Mouse (Mus musculus) R1 (cell line): Measurements from ENCODE around the gene Baz1b.
A peak's percentile ranks its signal among the peaks of the same experiment; 100 is the strongest.

Experiments
- DNase-seq: peaks from one replicate; pipeline ENCODE4 v3.0.0-alpha.2; 2018; ENCODE audit warnings: low read depth, low spot score

The Baz1b gene

DNA sequence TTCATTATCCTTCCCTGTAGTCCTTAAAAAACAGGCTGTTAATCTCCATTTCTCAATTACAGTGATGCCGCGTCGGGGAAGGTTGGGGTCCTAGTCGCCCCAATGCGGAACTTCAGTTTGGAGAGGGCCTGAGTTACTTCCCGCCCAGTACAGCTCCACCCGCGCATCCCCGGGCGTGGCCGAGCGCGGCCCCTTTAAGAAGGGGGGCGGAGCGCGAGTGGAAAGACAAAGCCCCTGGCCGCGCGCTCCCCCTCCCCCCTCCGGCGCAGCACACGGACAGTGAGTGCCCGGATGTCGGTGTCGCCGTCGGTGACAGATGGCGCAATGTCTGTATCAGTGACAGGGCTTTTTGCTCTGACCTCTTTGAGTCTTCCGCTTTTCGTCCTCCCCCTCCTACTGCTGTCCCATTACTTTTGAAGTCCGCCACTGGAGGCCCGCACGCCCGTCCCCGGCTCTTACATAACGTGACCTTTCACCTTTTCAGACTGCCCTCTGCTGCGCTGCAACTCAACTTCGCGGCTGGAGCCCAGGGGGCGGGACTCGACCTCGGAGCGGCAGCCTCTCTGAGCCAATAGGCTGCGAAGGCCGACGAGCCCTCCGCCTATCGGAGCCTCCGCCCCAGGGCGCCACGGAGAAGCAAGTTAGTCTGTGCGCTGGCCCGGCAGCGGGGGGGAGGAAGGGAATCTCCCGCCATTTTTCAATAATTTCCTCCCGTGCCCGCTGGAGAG lies at the start of gene Baz1b:
Baz1b (plus strand) TSS at position 644 of the 728 bp plus-strand sequence.
- DNase-seq = peak; percentile 98

DNA sequence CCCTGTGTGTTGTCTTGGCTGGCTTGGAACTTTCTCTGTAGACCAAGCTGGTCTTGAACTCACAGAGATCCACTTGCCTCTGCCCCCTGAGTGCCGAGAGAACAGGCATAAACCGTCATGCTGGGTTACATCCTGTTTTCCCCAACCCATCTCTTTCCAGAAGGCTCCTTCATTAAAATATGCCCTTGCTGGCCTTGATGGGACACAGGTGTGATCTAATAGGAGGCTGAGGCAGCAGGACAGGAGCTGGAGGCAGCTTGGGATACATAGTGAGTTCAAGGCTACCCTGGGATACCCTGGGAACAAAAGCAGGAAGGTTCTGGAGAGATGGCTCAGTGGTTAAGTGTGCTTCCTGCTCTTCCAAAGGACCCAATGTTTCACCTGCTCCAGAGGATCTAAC lies 47.2 kb upstream of the Baz1b start:
- no peak for DNase-seq

DNA sequence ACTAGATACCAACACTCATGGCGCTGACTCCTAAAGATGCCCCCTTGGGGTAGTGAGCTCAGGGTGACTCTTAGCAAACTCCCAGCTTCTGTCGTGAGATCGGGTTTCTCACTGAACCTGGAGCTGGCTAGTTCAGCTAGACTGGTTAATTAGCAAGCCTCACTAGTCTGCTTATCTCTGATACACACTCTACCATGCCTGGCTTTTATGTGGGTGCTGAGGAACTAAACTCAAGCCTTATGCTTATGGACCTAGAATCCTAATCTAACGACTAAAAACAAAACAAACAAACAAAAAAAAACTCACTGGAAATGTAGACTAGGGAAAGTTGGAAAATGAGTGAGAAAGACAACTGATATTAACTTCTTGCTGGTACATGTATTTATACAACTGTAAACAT lies 42.6 kb upstream of the Baz1b start:
- DNase-seq = no peak

DNA sequence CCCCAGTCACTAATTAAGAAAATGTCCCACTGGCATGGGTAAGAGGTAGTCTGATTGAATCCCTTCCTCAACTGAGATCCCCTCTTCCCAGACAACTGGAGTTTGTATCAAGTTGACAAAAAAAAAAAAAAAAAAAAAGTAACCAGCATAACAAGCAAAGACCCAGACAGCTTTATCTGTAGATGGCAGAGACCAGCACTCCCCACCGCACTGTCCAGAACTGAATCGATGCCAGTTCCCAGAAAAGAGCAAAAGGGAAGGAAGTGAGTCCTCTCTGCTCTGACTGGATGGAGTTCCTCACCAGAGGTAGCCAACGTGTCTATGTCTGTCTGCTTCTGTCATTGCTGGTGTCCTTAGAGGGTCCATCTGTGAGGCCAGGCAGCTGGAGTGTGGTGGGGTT lies 41.5 kb upstream of the Baz1b start:
- no peak for DNase-seq

DNA sequence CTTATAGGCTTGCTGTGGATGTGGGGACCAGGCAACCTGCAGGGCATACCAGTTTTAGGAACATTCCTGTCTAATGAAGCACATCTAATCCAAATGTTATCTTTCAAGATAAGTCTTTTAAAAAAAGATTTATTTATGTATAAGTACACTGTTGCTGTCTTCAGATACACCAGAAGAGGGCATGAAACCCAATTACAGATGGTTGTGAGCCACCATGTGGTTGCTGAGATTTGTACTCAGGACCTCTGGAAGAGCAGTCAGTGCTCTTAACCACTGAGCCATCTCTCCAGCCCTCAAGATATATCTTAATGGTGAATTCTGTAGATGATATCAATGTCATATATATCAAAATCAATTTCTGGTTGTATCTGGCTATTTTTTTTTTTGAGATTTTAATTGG lies 41.1 kb upstream of the Baz1b start:
- DNase-seq = no peak

DNA sequence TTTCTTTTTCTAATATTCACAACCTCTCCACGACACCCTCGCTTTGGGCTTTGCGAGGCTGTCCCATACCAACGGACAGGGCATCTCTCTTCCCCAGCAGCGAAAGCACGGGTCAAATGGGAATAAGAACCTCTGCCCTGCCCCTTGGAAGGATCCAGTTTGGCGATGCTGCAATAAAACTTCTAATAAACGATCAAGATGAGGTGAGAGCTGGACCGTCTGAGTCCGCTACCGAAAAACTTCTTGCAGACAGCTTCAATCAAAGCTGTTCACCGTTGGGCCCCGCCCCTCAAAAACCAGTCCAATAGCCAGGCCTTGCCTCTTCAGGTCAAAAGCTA lies 38.4 kb upstream of the Baz1b start:
- DNase-seq = no peak

DNA sequence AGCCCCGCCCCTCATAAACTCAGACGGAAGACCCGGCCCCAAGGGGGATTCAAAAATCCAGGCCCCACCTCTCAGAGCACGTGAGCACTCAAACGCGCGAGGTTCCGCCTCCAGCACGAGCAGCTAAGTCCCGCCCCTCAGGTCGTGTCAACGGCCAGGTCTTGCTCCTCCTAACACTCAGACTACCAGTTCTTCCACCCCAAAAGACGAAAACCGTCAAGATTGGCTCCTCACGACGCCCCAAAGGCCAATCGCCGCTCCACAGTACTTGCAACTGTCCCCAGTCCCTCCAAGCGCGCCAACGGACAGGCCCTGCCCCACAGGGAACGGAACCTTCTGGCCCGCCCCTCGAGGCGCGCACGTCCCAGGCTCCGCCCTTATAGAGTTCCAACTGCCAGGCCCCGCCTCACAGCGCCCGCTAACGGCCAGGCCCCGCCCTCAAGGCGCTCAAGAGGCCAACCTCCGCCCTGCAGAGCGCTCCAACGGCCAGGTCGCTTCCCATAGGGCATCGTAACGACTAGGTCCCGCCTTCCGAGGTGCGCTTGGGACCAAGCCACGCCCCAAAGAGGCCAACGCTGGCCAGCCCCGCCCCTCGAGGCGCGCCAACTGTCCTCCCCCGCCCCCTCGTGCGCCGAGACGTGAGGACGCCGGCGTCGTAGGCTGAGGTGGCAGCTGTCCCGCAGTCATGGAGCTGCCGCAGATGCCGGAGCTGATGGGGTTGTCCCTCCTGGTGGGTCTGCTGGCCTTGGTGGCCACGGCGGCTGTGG lies 37.8 kb upstream of the Baz1b start, which contains the start of gene Tbl2:
Tbl2 (plus strand) TSS at position 605 of the 767 bp plus-strand sequence.
- peak; percentile 100 for DNase-seq

DNA sequence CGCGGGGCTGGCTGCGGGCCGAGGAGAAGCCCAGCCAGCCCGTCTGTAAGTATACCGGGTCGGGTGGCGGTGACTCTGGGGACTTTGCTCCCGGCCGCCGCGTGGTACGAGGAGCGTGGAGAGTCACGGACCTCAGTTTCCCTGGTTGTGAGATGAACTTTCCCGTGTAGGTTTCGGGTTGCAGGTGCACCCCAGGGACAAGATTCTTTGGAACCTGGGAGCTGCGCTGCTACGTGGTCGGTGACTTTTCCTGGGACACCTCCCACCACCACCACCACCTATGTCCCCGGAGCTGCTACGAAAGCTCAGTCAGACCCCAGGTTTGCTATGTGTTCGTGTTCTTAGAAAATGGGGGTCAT lies 37.3 kb upstream of the Baz1b start:
- no peak for DNase-seq

DNA sequence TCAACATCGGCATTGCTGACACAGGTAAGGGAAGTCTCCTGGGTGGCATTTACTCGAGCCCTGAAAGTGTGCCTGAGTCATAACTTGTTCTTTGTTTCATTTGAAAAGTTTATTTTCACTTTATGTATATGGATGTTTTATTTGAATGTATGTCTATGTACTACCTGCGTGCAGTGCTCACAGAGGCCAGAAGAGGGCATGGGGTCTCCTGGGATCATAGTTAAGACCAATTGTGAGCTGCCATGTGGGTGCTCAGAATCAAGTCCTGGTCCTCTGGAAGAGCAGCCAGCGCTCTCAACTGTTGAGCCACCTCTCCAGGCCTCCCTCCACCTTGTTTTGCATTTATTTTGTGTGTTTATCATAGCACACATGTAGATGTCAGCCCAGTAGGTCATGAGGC lies 30.6 kb upstream of the Baz1b start:
- peak; percentile 64 for DNase-seq

DNA sequence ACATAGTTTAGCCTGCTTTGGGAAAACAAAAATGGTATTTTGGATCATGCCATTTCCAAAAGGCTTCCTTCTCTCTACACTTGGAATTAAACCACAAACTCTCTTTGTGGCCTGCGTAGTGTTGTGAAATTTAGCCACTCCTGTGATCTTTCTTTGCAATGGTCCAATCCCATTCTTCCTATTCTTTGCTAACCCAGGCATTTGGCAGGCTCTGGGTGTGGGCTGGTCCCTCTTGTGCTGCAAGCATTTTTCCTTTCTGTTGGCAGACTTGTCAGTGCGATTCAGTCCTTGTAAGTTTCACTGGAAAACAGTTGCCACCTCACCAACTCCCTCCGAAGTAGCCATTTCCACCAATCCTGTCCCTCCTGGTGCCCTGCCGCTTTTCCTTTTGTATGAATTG lies 25.8 kb upstream of the Baz1b start:
- DNase-seq = no peak

DNA sequence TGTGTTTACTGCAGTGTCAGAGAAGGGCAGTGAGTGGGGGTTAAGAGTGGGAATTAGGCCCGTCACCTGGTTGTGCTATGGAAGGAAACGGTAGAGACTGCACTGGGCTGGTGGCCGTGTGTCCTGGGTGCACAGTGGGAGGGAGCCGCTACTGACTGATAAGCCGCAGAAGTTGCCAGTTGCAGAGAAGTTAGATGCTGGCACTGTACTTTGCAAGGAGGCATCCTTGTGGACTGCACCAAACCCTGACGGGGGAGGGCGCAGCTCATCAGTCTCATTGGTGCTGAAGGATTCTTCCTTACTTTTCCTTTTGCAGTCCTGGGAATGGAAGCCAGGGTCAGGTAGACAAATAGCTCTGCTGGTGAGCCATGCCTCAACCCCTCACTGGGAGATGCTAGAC lies 25.4 kb upstream of the Baz1b start:
- DNase-seq = peak; percentile 34

DNA sequence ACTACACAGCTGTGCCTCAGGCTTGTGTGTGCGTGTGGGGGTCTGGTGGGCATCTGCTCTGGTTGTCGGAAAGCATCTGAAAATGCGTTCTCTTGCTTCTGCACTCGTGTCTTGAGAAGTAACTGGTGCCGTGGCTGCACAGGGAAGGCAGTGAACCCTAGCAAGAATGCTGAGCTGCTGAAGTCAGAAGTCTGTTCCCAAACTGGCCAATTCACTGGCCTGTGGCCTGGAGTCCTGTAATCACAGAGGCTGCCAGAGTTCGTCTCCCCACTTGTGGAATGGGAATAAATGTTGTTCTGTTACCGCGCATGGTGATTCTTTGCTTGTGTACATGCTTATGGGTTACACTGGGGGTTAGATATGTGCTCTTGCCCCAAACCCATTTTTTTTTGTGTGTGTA lies 24.7 kb upstream of the Baz1b start:
- DNase-seq = no peak

DNA sequence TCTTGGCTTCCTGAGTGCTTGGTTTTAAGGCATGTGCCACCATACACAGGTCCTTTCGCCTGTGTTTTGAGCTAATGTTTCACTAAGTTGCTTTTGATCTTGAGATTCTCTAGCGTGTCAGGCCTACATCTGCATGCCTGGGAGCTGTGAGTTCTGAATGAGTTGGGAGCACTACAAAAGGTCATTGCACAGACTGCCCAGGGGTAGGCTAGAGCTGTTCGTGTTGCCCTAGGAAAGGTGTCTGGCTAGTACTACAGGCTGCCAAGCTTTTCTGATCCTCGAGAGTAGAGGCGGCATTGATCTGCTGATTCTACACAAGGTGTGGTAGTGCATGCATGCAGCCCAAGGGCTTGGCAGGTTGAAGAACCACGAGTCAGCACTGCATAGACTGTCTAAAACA lies 24.2 kb upstream of the Baz1b start:
- DNase-seq = no peak

DNA sequence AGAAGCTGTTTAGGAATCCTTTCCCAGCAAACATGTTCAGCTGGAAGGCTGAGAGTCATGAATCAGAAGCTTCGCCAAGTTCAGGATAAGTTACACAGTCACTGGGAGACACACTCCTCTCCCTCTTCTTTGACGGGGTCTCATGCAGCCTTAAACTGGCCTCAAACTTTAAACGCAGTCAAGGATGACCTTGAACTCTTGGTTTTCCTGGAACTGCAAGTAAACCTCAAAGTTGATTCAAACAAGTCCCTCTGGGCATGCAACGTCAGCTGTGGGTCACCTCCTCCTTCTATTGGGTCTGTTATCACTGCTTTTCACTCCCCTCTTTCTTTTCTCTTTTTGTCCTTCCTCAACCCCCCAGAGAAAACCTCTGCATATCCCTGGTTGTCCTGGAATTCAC lies 20.2 kb upstream of the Baz1b start:
- peak; percentile 45 for DNase-seq

DNA sequence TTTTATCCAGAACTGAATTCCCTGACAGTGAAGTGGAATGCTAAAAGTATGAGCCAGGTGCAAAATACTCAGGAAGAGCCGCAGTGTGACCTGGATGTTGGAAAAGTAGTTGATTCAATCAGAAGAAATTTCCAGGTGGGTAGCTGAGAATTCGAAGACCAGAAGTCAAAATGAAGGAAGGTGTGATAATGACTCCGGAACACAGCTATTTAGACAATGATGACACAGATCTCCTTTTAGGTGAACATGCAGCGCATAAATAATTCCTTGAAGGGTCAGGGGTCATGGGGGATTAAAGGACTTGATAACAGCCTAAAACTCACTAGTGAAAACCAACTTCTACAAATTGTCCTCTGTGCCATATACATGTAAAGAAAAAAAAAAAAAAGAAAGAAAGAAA lies 19.6 kb upstream of the Baz1b start:
- peak; percentile 51 for DNase-seq

DNA sequence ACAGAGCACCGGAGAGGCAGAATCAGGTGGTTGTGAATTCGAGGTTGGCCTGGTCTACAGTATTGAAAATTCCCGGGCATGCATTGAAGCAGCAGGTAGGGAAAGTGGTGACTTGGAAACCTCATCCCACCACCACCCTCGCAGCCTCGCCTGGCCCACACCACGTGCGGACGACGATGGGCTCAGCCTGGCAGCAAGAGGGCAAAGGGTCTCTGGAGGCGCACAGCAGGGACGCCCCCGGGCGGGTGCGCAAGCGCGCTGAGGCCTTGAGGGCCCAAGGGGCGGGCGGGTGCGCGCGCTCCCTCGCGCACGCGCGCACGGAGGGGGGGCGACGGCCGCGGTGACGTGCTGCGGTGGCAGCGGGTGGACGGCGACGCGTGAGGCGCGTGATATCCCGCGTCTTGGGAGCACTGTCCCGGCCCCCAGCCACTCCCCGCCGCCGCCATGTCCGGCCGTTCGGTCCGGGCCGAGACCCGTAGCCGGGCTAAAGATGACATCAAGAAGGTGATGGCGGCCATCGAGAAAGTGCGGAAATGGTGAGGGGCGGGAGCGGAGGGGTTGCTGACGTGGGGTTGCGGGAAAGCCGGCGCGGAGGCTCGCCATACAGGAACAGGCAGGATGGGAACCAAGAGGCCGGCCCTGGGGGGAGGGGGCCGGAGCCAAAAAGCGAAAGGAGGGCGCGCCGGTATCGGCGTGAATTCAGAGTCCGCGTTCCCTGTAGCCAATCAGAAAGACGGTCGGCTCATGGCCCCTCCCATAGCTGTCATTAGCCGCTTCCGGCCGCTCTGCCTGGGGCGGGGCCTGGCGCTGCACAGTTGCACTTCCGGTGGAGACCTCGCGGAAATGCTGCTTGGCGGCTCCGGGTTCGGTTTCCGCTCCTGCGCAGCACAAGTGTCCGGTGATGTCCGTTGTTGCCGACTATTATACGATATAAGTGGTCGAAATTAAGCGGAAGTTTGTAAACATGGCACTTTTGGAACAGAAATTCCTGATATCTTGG lies 18.7 kb upstream of the Baz1b start, which contains the start of gene Bcl7b:
Bcl7b (plus strand) TSS at position 221 of the 1,000 bp plus-strand sequence.
- DNase-seq = peak; percentile 98

DNA sequence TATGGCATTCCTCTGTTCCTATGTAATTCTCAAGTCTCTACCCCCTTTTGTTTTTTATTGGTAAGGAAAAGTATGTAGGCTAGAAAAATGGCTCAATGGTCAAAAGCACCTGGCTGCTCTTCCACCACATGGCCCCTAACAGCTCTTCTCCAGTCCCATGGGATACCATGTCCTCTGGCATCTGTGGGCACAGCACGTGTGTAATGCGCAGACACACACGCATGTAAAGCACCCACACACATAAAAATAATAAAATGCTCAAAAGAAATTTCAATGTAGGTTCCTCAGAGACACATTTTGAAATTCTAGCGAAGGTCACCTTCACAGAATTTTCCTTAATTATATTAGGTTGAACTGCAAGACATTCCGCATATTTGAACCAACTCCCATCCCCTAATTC lies 17.6 kb upstream of the Baz1b start:
- no peak for DNase-seq

DNA sequence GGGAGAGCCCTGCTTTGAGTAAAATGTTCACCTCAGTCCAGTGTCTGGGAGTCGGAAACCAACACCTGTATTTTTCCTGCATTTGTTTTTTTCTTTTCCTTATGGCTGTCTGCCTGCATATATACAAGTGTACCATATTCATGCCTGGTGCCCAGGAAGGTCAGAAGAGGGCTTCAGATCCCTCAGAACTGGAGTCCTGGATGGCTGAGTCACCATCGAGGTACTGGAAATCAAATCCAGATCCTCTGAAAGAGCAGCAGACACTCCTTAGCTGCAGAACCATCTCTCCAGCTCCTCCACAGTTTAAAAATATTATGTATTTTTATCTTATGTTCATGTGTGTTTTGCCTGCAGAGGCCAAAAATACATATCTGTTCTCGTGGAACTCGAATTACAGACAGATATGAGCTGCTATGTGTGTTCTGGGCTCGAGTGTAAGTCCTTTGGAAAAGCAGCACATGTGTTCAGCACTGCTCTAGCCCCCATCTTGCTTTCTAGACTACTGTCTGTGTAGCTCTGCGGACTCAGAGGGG lies 15.3 kb upstream of the Baz1b start:
- no peak for DNase-seq

DNA sequence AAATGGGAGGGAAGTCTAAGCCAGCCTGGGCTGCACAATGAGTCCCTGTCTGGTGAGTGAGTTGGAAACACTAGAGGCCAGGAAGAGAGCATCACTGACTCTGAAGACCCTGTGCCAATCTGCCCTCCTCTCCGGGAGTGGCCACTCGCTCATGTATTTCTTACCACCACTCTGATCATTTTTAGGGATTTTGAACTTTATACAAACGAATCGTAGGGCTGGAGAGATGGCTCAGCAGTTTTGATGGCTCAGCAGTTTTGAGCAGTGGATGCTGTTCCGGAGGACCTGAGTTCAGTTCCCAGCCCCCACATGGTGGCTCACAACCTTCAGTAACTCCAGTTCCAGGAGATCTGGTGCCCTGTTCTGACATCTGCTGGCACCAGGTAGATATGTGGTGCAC lies 14.1 kb upstream of the Baz1b start:
- DNase-seq = no peak

DNA sequence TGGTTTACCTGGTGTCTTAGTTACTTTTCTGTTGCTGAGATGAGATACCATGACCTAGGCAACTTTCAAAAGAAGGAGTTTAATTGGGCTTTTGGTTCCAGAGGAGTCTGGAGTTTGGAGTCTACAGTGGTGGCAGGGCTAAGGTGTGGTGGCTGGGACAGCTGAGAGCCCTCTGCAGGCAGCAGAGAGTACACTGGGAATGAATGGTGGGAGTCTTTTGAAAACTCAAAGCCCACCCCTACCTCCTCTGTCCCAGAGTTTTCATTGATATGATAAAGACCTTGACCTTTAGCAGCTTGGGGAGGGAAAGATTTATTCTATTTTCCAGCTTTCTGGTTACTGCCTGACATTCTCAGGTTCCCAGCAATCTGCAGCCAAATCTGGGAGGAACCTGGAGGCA lies 12.0 kb upstream of the Baz1b start:
- DNase-seq = peak; percentile 63

DNA sequence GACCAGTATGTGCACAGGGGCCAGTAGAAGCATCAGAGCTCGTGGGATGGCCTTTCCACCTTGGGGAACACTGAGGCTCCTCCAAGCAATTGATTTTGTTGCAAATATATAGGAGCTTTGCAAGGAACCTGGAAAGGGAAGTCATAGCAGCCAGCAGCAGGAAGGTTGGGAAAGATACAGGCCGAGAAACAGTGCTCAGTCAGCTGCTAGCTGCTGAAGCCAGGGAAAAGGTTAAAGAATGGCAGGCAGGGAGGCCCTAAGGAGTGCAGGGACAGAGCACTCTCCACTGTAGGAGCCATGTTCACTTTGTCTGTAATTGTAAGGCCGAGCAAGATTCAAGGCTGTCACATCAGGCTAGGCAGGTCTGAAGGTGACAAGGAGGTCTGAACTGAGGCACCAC lies 8.5 kb upstream of the Baz1b start:
- DNase-seq = no peak

DNA sequence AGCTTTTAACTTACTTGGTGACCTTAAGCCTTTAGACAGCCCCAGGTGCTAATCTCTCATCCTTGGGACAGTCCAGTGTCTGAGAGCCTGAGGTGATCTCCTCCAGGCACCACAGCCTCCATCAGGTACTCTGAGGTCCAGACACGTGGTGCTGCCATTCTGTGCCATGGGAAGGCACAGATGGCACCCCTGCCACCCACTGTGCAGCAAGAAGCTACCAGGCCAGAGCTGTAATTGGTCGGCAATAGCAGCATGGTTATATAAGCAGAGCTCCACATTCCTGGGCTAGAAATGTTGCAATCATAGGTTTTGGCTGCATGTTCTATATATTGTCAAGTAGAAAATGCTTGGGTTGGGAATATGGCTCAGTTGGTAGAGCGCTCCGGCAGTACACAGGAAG lies 8.1 kb upstream of the Baz1b start:
- no peak for DNase-seq
